Mouse (Mus musculus) lung, adult 2 months (tissue): ENCODE measurements around the gene Dennd2a.

Source experiments
- CTCF ChIP-seq: fragments of 200-500 bp; IDR thresholded peaks from 2 replicates; pipeline ENCODE4 v1.5.1; 2011; ENCODE audit warnings: mild to moderate bottlenecking, low read length, control low read depth; ENCODE audit not compliant: insufficient read depth
- POLR2A ChIP-seq: fragments of 200-500 bp; IDR thresholded peaks from 2 replicates; pipeline ENCODE4 v1.6.1; 2011; ENCODE audit warnings: low read depth, mild to moderate bottlenecking, control low read depth, low read length, borderline replicate concordance; ENCODE audit errors: extremely low read depth

GRCm38 (mm10) chr6:39503476-39503875 lies 54.2 kb downstream of the Dennd2a start:
- TF ChIP-seq POLR2A (no peak), CTCF (no peak)
